Mouse (Mus musculus) lung, postnatal 0 days (tissue): ENCODE data around the gene Hbb-bh1. TPM values are rescaled to one million over a fixed set of nuclear protein-coding genes. Genes with fewer than 3 reads are reported as not detected.
"Not testable (repeated sequence)": the region's sequence is repeated elsewhere in the genome, so short reads cannot be mapped to it uniquely, and the experiment has no call there.

Experiments used
- ATAC-seq: fragments of 200-750 bp; cut with Nextera tagmentation; 2 replicates; pipeline ENCODE4 v1.8.0; 2017; ENCODE audit warnings: moderate library complexity
- DNase-seq: peaks from one replicate; pipeline ENCODE4 v3.0.0-alpha.2; 2016; ENCODE audit warnings: low spot score
- H3K27ac ChIP-seq: fragments of 300-500 bp; sonication (generic); 2 replicates; pipeline ENCODE4 v1.5.1; 2014; ENCODE audit warnings: antibody characterized with exemption, mild to moderate bottlenecking, low read length, mixed read lengths
- H3K27me3 ChIP-seq: fragments of 300-500 bp; sonication (generic); replicated peaks from 2 replicates; pipeline ENCODE4 v1.6.1; 2014; ENCODE audit warnings: low read length, mixed read lengths; ENCODE audit not compliant: insufficient read depth
- H3K36me3 ChIP-seq: fragments of 300-500 bp; sonication (generic); 2 replicates; pipeline ENCODE4 v1.6.1; 2014; ENCODE audit warnings: low read length, mixed read lengths; ENCODE audit not compliant: insufficient read depth
- H3K4me1 ChIP-seq: fragments of 300-500 bp; sonication (generic); 2 replicates; pipeline ENCODE4 v1.6.1; 2014; ENCODE audit warnings: antibody characterized with exemption, low read depth, low read length, mixed read lengths; ENCODE audit not compliant: insufficient read depth
- H3K4me2 ChIP-seq: fragments of 300-500 bp; sonication (generic); replicated peaks from 2 replicates; pipeline ENCODE4 v1.6.1; 2014; ENCODE audit warnings: low read depth, mild to moderate bottlenecking, low read length, moderate library complexity, mixed read lengths
- H3K4me3 ChIP-seq: fragments of 300-500 bp; sonication (generic); 2 replicates; pipeline ENCODE4 v1.5.1; 2014; ENCODE audit warnings: low read depth, low read length
- H3K9ac ChIP-seq: fragments of 300-500 bp; sonication (generic); replicated peaks from 2 replicates; pipeline ENCODE4 v1.6.1; 2014; ENCODE audit warnings: low read depth, mild to moderate bottlenecking
- H3K9me3 ChIP-seq: fragments of 300-500 bp; sonication (generic); 2 replicates; pipeline ENCODE4 v1.6.1; 2016; ENCODE audit warnings: low read length, mixed read lengths
- CTCF ChIP-seq: IDR thresholded peaks from 2 replicates; pipeline ENCODE4 v1.5.1; 2016; ENCODE audit warnings: antibody characterized with exemption, mild to moderate bottlenecking
- EP300 ChIP-seq: IDR thresholded peaks from 2 replicates; pipeline ENCODE4 v1.6.1; 2016; ENCODE audit warnings: antibody characterized with exemption, mild to moderate bottlenecking, control low read depth
- WGBS: fragments of 180-500 bp; shearing (Covaris S2); extraction: QIAGEN DNeasy Blood & Tissue Kit; methylation state at CpG from one replicate; pipeline ENCODE4 v1.1.7; 2014; 5-methylcytosine and 5-hydroxymethylcytosine counted together
- polyA plus RNA-seq: library from polyadenylated mRNA; unstranded; fragments of >200 nt; fragmentation: Nextera tagmentation; extraction: Ambion mirVana; gene quantifications from 2 replicates; pipeline ENCODE4 v1.2.1, GENCODE M21; 2015

The Hbb-bh1 gene
- polyA plus RNA-seq, 1 experiment from 2014 or later: 0.27 TPM

DNA sequence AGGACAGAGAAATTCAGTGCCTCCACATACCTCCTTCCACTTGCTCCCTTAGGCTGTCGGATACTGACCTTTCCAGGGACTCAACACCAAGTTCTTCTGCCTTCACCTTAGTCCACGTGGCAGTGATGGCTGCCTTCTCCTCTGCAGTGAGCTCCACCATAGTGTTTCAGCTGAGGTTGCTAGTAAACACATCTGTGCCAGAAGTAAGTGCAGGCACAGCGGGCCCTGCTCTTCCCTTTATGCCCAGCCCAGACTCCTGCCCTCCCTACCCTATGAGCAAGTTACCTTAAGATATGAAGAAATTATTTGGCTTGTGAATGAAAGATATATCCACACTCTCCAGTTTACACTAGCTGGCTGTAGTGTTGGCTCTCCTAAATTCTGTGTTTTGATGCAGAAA is 2.7 kb downstream of the Hbb-bh1 start, which contains the start of gene Hbb-bh2:
Hbb-bh2 (minus strand) TSS at position 253 of the 400 bp plus-strand sequence.
- no peaks in the 10 kb centered on the region for H3K9me3 ChIP-seq
- TF ChIP-seq EP300 (no peak), CTCF (no peak)
- 57% methylated on average over 3 of the region's 3 CpGs for WGBS

DNA sequence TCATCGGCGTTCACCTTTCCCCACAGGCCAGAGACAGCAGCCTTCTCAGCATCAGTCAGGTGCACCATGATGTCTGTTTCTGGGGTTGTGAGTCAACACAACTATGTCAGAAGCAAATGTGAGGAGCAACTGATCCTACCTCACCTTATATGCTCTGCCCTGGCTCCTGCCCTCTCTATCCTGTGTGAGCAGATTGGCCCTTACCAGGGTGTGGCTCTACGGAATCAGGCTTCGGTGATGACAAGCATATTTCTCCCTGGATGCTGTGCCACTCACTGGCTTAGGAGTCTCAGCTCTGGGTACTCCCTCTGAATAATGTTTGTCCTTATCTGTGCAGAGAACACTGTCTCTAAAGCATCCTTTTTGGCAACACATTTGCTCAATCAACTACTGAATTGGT is 15.2 kb downstream of the Hbb-bh1 start, which contains the start of gene Hbb-bs:
Hbb-bs (minus strand) TSS at position 289 of the 400 bp plus-strand sequence.
- Histone ChIP-seq H3K27ac (no peak within 1 kb of the TSS), H3K4me2 (no peak within 1 kb of the TSS), H3K9ac (no peak within 1 kb of the TSS), H3K4me3 (no peak within 1 kb of the TSS), H3K36me3 (no peaks in the 10 kb centered on the region), H3K27me3 (no peaks in the 10 kb centered on the region), H3K9me3 (no peaks in the 10 kb centered on the region), H3K4me1 (no peaks in the 10 kb centered on the region)
- no peak for TF ChIP-seq EP300
- no peak for TF ChIP-seq CTCF
- ATAC-seq (peak; percentile 68), DNase-seq (no peak)
- WGBS: 84% methylated on average over 4 of the region's 4 CpGs

More for the DNA sequence above, 2.7 kb downstream of the Hbb-bh1 start, which contains the start of gene Hbb-bh2:
- ATAC-seq (no peak), DNase-seq (no peak)
- H3K27ac ChIP-seq: no peak within 1 kb of the TSS
- H3K27me3 ChIP-seq: no peaks in the 10 kb centered on the region
- H3K9ac ChIP-seq: no peak within 1 kb of the TSS
- no peaks in the 10 kb centered on the region for H3K4me1 ChIP-seq
- H3K4me3 ChIP-seq: no peak within 1 kb of the TSS
- no peaks in the 10 kb centered on the region for H3K36me3 ChIP-seq
- H3K4me2 ChIP-seq: no peak within 1 kb of the TSS

DNA sequence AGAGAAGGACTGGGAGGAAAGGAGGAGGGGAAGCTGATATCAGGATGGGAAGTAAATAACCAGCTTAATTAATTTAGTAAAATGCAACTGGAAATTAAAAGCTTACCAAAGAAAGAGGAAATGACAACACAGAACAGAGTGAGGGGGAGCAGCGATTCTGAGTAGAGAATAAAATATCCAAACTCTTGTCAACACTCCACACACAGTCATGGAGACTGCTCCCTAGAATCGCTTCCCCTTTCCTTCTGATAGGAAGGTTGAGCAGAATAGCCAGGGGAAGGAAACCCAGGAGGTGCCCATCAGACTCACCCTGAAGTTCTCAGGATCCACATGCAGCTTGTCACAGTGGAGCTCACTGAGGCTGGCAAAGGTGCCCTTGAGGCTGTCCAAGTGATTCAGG is 15.8 kb downstream of the Hbb-bh1 start:
- not testable (repeated sequence) for H3K4me3 ChIP-seq, H3K9ac ChIP-seq, H3K36me3 ChIP-seq, H3K27ac ChIP-seq, DNase-seq, H3K4me2 ChIP-seq, H3K4me1 ChIP-seq, H3K27me3 ChIP-seq, H3K9me3 ChIP-seq
- ATAC-seq: peak; percentile 35
- no CpG with 5 or more reads among the region's 2 CpGs for WGBS

DNA sequence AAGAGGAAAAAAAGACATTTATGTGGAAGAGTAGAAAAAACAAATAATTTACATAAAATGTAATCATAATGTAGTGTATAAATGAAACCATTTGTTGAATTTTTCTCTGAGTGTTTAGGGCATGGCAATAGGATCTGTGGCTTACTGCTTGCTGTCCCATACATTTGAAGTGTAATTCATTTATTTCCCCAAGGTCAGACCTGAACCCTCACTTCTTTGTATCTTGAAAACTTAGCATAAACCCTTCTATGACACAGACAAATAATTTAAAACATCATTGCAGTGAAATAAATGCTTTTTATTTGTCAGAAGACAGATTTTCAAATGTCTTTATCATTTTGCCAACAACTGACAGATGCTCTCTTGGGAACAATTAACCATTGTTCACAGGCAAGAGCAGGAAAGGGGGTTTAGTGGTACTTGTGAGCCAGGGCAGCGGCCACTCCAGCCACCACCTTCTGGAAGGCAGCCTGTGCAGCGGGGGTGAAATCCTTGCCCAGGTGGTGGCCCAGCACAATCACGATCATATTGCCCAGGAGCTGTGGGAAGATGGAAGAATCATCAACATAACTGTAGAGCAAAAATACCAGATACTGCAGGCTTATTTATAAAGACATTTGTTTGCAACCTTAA is 16.6 kb downstream of the Hbb-bh1 start:
- DNase-seq: no peak
- H3K9me3 ChIP-seq: no peaks in the 10 kb centered on the region
- H3K27me3 ChIP-seq: no peaks in the 10 kb centered on the region
- no peaks in the 10 kb centered on the region for H3K4me1 ChIP-seq
- WGBS: 10% methylated on average over 3 of the region's 3 CpGs
- H3K4me2 ChIP-seq: no peak overlapping the region
- no peak overlapping the region for H3K27ac ChIP-seq
- ATAC-seq: no peak
- H3K4me3 ChIP-seq: no peak overlapping the region
- TF ChIP-seq CTCF: no peak
- no peak for TF ChIP-seq EP300
- no peaks in the 10 kb centered on the region for H3K36me3 ChIP-seq
- no peak overlapping the region for H3K9ac ChIP-seq

DNA sequence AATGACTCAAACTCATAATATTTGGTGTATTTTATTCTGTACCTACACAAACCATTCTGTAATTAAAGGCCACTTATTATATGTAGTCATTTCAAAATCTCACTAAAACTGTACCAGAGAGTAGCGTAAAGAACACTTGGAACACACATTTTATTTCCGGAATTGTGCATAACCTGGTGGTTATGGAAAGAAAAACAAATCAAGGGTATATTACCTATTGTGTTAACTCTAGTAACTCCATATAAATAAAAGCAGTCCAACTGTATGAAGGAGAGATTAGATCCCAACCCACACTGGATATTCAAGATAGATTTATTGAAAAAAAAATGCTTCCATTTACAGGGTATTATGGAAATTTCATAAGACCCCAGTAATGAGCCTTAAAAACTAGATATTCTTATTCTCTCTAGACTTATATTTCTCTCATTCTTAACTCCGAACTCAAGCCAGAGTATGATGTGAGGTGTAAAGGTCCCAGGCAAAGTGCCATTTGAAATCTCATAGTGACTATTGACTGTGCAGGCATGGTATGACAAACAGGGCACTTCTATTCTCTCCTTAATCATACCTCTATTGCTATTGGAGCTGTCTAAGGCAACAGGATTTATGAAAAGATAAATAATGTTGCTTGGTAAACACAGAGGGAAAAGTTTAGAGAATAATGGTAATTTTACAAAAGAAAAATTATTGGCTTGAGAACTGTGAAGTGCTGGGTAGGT is 17.3 kb downstream of the Hbb-bh1 start:
- 87% methylated on average over 3 of the region's 3 CpGs for WGBS
- Histone ChIP-seq H3K4me1 (no peaks in the 10 kb centered on the region), H3K9ac (no peak overlapping the region), H3K9me3 (no peaks in the 10 kb centered on the region), H3K4me2 (no peak overlapping the region), H3K36me3 (no peaks in the 10 kb centered on the region), H3K4me3 (no peak overlapping the region), H3K27me3 (no peaks in the 10 kb centered on the region), H3K27ac (no peak overlapping the region)
- no peak for ATAC-seq
- DNase-seq: no peak
- no peak for TF ChIP-seq EP300

- H3K9me3 ChIP-seq: no peaks in the 10 kb centered on the region
- H3K4me1 ChIP-seq: no peaks in the 10 kb centered on the region
- TF ChIP-seq CTCF (no peak), EP300 (no peak)
- H3K9ac ChIP-seq: no peak overlapping the region
- no peak overlapping the region for H3K4me2 ChIP-seq
- no peaks in the 10 kb centered on the region for H3K27me3 ChIP-seq
- ATAC-seq (no peak), DNase-seq (no peak)
- no peak overlapping the region for H3K4me3 ChIP-seq
- no peaks in the 10 kb centered on the region for H3K36me3 ChIP-seq
- 71% methylated on average over 2 of the region's 2 CpGs for WGBS
- H3K27ac ChIP-seq: no peak overlapping the region
Measured at GRCm38 (mm10) chr7:103824597-103824996, 18.4 kb downstream of the Hbb-bh1 start.

DNA sequence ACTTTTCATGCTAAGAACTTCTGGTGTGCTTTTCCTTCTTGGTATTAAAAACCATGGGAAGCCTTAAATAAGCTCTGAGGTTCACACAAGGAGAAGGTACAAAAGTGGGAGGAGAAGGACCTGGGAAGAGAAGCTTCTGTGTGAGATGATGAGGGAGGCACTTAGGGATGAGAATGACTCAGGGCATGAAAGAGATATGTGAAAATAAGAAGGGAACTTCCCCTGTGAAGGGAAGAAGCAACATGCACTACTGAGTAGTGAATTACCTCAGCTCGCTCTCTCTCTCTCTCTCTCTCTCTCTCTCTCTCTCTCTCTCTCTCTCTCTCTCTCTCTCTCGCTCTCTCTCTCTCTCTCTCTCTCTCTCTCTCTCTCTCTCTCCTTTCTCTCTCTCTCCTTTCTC is 27.9 kb downstream of the Hbb-bh1 start:
- 63% methylated on average over 1 of the region's 2 CpGs for WGBS

More for the DNA sequence above, 27.9 kb downstream of the Hbb-bh1 start:
- not testable (repeated sequence) for H3K4me1 ChIP-seq, H3K4me3 ChIP-seq, H3K36me3 ChIP-seq, H3K9ac ChIP-seq, H3K27ac ChIP-seq, DNase-seq, ATAC-seq, H3K27me3 ChIP-seq, H3K9me3 ChIP-seq, H3K4me2 ChIP-seq
